Mouse (Mus musculus) MEL-GATA-1-ER (cell line): ENCODE results near the gene Tsc22d3.
"Not testable (repeated sequence)": the region's sequence is repeated elsewhere in the genome, so short reads cannot be mapped to it uniquely, and the experiment has no call there.

Source experiments
- DNase-seq: peaks from one replicate; pipeline ENCODE4 v3.0.0-alpha.2; 2012; ENCODE audit warnings: low read depth; ENCODE audit errors: extremely low read depth

The Tsc22d3 gene

DNA sequence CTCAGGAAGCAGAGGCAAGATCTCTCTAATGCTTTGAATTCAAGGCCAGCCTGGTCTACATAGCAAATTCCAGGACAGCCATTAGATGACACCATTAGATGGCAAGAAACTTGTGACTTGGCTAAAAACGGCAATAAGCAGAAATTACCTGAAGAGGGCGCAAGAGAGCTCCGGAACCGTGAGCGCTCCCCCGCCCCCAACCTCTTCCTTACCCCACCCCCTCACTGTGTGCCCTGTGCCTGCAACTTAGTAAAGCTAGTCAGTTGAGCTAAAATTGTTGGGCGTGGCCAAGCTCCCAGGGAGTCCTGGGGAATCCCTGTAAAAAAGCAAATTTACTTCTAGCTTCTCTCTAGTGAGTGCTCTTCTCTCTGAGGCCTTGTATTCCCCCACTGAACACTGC, 96.6 kb downstream of the Tsc22d3 start:
- peak; percentile 67 for DNase-seq

DNA sequence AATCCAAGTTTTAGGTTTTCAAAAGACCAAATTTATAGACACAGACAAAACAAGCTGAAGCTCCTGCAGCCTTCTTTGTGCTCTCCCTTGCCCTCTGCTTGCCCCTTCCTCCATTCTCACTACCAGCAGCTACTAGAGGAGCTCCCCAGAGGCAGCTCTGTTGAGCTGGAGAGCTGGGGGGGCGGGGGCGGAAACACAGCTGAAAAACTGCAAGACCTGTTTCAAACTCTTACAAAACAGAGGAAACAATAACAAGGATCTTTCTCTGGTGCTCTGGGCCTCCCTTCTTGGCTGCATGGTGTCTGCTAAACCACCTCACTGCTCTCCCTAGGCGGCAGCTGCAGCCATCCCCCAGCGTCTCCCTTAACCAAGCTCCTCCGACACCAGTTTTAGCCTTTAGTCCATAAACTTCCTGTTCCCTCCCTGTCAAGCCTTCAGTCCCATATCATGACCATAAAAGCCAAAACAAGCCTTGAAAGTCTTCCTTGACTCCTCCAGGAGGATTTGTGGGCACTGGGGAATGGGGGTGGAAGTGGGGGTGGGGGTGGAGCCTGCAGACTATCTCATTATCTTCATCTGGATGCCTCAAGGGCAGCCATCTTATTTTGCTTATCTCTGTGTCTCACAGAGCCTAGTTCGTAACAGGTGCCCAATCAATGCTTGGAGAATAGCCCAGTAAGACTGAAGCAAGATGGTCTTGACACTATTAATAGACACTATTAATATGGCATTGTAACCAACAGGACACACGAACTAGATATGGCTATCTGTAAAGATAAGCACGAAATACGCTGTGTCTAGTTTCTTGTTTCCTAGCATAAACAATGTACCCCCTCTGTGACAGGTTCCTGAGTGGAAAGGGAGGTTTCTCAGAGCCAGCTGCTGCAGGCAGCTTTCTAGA, 98.8 kb downstream of the Tsc22d3 start:
- no peak for DNase-seq

- DNase-seq = no peak
These were observed 100.2 kb downstream of the Tsc22d3 start for GRCm38 (mm10) chrX:140500306-140500705.

DNA sequence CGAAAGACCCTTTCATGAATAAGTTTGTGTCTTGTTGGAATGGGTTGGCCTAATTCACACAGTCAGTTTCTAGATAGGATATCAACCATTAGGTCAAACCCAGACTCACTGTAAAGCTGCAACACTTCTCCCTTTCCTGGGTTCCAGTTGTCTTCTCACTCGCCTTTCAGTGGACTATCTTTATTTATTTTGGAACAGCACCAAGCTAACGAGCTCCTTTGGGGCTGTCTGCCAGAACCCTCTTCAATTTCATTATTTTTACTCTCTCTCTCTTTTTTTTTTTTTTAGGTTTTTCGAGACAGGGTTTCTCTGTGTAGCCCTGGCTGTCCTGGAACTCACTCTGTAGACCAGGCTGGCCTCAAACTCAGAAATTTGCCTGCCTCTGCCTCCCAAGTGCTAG, 102.0 kb downstream of the Tsc22d3 start:
- not testable (repeated sequence) for DNase-seq

DNA sequence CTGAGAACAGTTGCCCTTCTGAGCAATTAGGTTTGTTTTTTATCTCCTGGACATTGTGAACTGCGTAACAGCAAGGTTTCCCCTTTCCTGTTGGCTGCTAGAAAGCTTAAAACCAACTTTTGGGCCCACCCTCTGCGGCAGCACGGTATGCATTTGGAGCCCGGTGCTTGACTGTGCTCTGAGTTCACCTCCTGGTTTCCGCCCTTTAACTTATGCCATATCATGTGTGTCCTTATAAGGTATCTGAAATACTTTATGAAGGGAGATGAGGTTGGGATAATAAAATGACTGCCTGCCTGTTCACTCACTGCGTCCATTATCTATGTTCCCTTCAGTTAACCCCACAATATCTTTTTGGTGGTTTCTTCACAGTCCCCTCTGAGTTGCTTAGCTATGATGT, 106.3 kb downstream of the Tsc22d3 start:
- no peak for DNase-seq

- no peak for DNase-seq
These were observed 106.9 kb downstream of the Tsc22d3 start for GRCm38 (mm10) chrX:140493527-140494029.

GRCm38 (mm10) chrX:140491884-140492571, 108.4 kb downstream of the Tsc22d3 start:
- peak; percentile 72 for DNase-seq

- no peak for DNase-seq
These were observed 110.3 kb downstream of the Tsc22d3 start for GRCm38 (mm10) chrX:140490203-140490602.
